Mouse (Mus musculus) heart, embryonic 13.5 days (tissue): ENCODE measurements around the gene Lrrn1. TPM values are rescaled to one million over a fixed set of nuclear protein-coding genes. Genes with fewer than 3 reads are reported as not detected.
A peak's percentile ranks its signal among the peaks of the same experiment; 100 is the strongest.

Experiments
- ATAC-seq: fragments of 200-750 bp; cut with Nextera tagmentation; 2 replicates; pipeline ENCODE4 v1.8.0; 2017; ENCODE audit warnings: moderate TSS enrichment; ENCODE audit not compliant: insufficient number of reproducible peaks, low FRiP score, low TSS enrichment; ENCODE audit errors: extremely low read depth
- H3K27ac ChIP-seq: fragments of 300-500 bp; sonication (generic); replicated peaks from 2 replicates; pipeline ENCODE4 v1.5.1; 2015; ENCODE audit warnings: moderate library complexity, mild to moderate bottlenecking, inconsistent platforms
- H3K27me3 ChIP-seq: fragments of 300-500 bp; sonication (generic); replicated peaks from 2 replicates; pipeline ENCODE4 v1.6.1; 2015; ENCODE audit warnings: mild to moderate bottlenecking, inconsistent platforms
- H3K36me3 ChIP-seq: fragments of 300-500 bp; sonication (generic); 2 replicates; pipeline ENCODE4 v1.6.1; 2015; ENCODE audit warnings: mild to moderate bottlenecking, inconsistent platforms
- H3K4me1 ChIP-seq: fragments of 300-500 bp; sonication (generic); 2 replicates; pipeline ENCODE4 v1.6.1; 2015; ENCODE audit warnings: inconsistent platforms
- H3K4me2 ChIP-seq: fragments of 300-500 bp; sonication (generic); 2 replicates; pipeline ENCODE4 v1.6.1; 2015; ENCODE audit warnings: inconsistent platforms, mild to moderate bottlenecking, moderate library complexity
- H3K4me3 ChIP-seq: fragments of 300-500 bp; sonication (generic); 2 replicates; pipeline ENCODE4 v1.5.1; 2015; ENCODE audit warnings: moderate library complexity, mild to moderate bottlenecking, inconsistent platforms
- H3K9ac ChIP-seq: fragments of 300-500 bp; sonication (generic); 2 replicates; pipeline ENCODE4 v1.6.1; 2015; ENCODE audit warnings: inconsistent platforms, mild to moderate bottlenecking, moderate library complexity
- H3K9me3 ChIP-seq: fragments of 300-500 bp; sonication (generic); 2 replicates; pipeline ENCODE4 v1.6.1; 2016; ENCODE audit warnings: inconsistent platforms
- WGBS: fragments of 180-500 bp; shearing (Covaris S2); methylation state at CpG from one replicate; pipeline ENCODE4 v1.1.7; 2015; ENCODE audit warnings: mixed read lengths; 5-methylcytosine and 5-hydroxymethylcytosine counted together
- polyA plus RNA-seq: library from polyadenylated mRNA; unstranded; fragments of >200 nt; fragmentation: Nextera tagmentation; extraction: Ambion mirVana; gene quantifications from 2 replicates; pipeline ENCODE4 v1.2.1, GENCODE M21; 2015

The Lrrn1 gene
- 1.9 and 2.0 TPM in 2 replicates for polyA plus RNA-seq

GRCm38 (mm10) chr6:107528877-107529864 lies at the start of gene Lrrn1:
Gene Lrrn1, plus strand, starts transcription at chr6:107529768.
- Histone ChIP-seq H3K4me2 (peak within 1 kb of the TSS; percentile 99), H3K36me3 (no peaks in the 10 kb centered on the region), H3K4me1 (peaks cover 18% of the 10 kb centered on the region), H3K4me3 (peak within 1 kb of the TSS; percentile 64), H3K9ac (peak within 1 kb of the TSS; percentile 67), H3K27me3 (peaks cover 49% of the 10 kb centered on the region), H3K27ac (no peak within 1 kb of the TSS), H3K9me3 (no peaks in the 10 kb centered on the region)
- WGBS: 7% methylated on average over 22 of the region's 43 CpGs
- no peak for ATAC-seq

GRCm38 (mm10) chr6:107494491-107494890 lies 35.1 kb upstream of the Lrrn1 start:
- Histone ChIP-seq H3K4me3 (no peak overlapping the region), H3K27ac (no peak overlapping the region), H3K36me3 (no peaks in the 10 kb centered on the region), H3K9ac (no peak overlapping the region), H3K4me2 (no peak overlapping the region), H3K4me1 (no peaks in the 10 kb centered on the region), H3K9me3 (no peaks in the 10 kb centered on the region), H3K27me3 (no peaks in the 10 kb centered on the region)
- 36% methylated on average over 1 of the region's 1 CpGs for WGBS
- no peak for ATAC-seq

DNA sequence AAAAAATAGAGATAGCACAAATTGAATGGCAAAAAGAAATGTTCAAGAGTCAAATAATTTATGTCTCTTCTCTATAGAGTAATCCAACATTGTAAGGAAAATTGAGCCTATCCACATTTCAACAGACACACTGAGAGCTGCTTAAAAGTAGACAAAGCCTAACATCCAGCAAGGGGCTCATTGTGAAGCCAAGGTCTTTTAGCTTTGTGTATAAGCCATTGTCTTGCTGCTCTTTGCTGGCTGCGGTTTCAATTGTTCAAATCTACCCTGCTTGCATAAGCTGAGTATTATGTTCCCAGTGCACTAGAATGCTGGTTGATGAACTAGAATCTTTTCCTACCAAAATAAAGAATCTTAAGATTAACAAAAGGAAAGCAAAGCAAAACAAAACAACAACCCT lies 33.7 kb upstream of the Lrrn1 start:
- Histone ChIP-seq H3K4me3 (no peak overlapping the region), H3K36me3 (no peaks in the 10 kb centered on the region), H3K9me3 (no peaks in the 10 kb centered on the region), H3K27ac (no peak overlapping the region), H3K4me2 (no peak overlapping the region), H3K27me3 (no peaks in the 10 kb centered on the region), H3K9ac (no peak overlapping the region), H3K4me1 (no peaks in the 10 kb centered on the region)
- ATAC-seq: no peak
- 71% methylated on average over 1 of the region's 1 CpGs for WGBS

DNA sequence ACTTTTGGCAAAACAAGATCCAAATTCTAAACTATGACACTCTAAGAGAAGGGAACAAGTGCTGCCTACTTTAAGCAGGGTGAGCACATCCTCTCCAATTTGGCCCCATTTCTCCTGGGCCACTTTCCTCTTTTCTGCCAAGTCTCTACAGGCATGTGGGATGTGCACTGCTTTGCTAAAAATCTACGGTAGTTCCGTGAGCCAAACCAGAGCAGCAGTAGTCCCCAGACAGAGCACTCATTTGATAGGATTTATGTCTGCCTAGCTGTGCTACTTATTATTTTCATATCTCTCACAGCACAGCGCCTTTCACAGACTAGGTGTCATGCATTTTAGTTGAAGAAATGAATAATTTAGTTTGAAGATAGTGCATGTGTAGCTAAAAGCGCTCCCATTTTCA lies 15.9 kb upstream of the Lrrn1 start:
- H3K9me3 ChIP-seq: no peaks in the 10 kb centered on the region
- H3K4me2 ChIP-seq: no peak overlapping the region
- 71% methylated on average over 4 of the region's 4 CpGs for WGBS
- H3K4me3 ChIP-seq: no peak overlapping the region
- H3K27ac ChIP-seq: no peak overlapping the region
- ATAC-seq: no peak
- H3K36me3 ChIP-seq: no peaks in the 10 kb centered on the region
- no peaks in the 10 kb centered on the region for H3K27me3 ChIP-seq
- no peaks in the 10 kb centered on the region for H3K4me1 ChIP-seq
- no peak overlapping the region for H3K9ac ChIP-seq

- Histone ChIP-seq H3K9me3 (no peaks in the 10 kb centered on the region), H3K27me3 (peaks cover 9% of the 10 kb centered on the region), H3K4me2 (no peak overlapping the region), H3K36me3 (no peaks in the 10 kb centered on the region), H3K4me3 (no peak overlapping the region), H3K27ac (no peak overlapping the region), H3K4me1 (no peaks in the 10 kb centered on the region), H3K9ac (no peak overlapping the region)
- no peak for ATAC-seq
- WGBS: 57% methylated on average over 2 of the region's 2 CpGs
These were observed 5.6 kb upstream of the Lrrn1 start for GRCm38 (mm10) chr6:107523953-107524352.

DNA sequence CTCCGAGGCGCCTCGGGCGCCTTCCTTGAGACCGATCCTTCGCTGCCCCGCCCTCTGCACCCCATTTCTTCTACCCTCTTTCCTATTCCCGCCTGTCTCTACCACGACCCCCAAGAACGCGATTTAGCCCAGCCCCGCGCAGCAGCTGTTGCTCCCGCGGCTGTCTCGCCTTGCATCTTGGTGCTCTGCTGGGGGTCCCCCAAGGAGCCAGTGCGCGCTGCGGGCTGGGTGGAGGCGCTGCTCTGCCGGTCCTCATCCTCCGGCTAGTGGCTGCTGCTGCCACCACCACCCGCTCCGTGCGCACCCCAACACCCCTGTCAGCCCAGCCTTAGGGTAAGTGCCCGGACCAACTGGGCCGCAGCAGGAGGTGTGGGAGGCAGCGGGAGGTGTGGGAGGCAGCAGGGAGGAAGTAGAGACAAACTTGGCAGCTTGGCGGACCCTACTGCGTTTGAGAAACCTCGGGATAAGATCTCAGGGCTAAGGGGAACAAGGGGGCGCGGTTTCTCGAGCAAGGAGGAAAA lies 403 bp downstream of the Lrrn1 start:
- Histone ChIP-seq H3K4me2 (peak overlapping the region; percentile 99), H3K36me3 (no peaks in the 10 kb centered on the region), H3K27me3 (peaks cover 49% of the 10 kb centered on the region), H3K9ac (peak overlapping the region; percentile 67), H3K27ac (no peak overlapping the region), H3K4me3 (peak overlapping the region; percentile 64), H3K9me3 (no peaks in the 10 kb centered on the region), H3K4me1 (peaks cover 18% of the 10 kb centered on the region)
- under 1% methylated on average over 32 of the region's 34 CpGs for WGBS
- no peak for ATAC-seq

DNA sequence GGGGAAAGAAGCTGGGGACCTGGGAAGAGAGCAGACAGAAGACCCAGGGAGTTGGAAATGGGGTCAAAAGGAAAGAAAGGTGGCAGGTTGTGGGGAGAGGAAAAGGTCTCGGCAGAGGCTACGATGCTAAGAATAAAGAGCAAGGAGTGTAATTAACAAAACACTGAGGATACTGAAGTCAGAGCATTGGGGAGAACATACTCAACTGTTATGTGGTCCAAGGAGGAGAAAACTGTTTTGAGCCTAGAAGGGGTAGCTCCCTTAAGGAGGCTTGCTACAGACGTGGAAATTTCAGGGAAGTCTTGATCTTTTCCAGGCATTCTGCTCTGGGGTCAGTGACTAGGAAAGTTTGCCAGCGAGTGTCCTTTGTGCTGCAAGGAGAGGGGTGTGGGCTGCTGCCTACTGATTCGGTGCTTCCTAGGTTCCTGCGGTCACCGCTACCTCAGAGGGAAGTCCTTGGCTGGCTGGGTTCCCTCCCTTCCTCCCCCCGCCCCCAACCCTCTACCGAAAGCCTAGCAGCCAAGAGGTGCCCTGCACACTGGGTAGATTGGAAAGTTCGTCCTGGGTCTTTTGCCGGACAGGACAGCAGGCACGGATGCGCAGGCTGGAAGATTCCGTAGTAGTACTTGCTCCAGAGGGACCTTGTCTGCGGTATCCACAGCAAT lies 1.2 kb downstream of the Lrrn1 start:
- peaks cover 18% of the 10 kb centered on the region for H3K4me1 ChIP-seq
- peaks cover 49% of the 10 kb centered on the region for H3K27me3 ChIP-seq
- no peaks in the 10 kb centered on the region for H3K9me3 ChIP-seq
- peak overlapping the region; percentile 67; the same call in 1 of the 2 replicates for H3K9ac ChIP-seq
- H3K36me3 ChIP-seq: no peaks in the 10 kb centered on the region
- ATAC-seq: no peak
- H3K27ac ChIP-seq: no peak overlapping the region
- peak overlapping the region; percentile 64 for H3K4me3 ChIP-seq
- 2% methylated on average over 15 of the region's 15 CpGs for WGBS
- H3K4me2 ChIP-seq: peak overlapping the region; percentile 99

DNA sequence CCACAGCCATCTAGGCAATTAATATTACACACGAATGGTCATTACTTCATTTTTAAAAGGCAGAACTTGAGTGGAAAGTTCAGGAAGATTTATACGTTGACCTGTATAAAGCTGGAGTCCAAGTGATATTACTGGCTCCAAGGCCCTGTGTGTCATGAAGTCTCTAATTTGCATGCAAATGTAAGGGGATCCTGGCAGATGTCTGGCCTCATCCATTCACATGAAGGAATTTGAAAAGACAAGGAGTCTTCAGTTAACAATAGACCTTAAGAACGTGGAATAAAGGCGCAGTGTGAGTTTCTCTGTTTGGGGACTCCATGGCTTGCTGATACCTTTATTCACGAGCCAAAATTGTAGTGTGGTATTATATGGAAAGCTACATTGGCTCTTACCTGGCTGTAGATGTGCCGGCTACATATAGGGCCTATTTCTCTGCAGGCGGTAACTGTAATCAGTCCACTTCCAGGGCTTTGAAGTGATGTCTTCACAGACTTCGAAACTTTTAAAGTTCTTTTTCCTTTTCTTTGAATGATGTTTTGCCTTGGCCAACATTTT lies 2.0 kb downstream of the Lrrn1 start:
- Histone ChIP-seq H3K27me3 (peaks cover 49% of the 10 kb centered on the region), H3K4me3 (no peak overlapping the region), H3K36me3 (no peaks in the 10 kb centered on the region), H3K4me1 (peaks cover 18% of the 10 kb centered on the region), H3K9me3 (no peaks in the 10 kb centered on the region), H3K4me2 (0 out of 2 replicates have a peak overlapping the region, but pooled peaks have one; percentile 99), H3K9ac (no peak overlapping the region), H3K27ac (no peak overlapping the region)
- no peak for ATAC-seq
- WGBS: 57% methylated on average over 8 of the region's 8 CpGs

GRCm38 (mm10) chr6:107534533-107534932 lies 5.0 kb downstream of the Lrrn1 start:
- Histone ChIP-seq H3K4me1 (peaks cover 18% of the 10 kb centered on the region), H3K9ac (no peak overlapping the region), H3K9me3 (no peaks in the 10 kb centered on the region), H3K27ac (no peak overlapping the region), H3K4me2 (no peak overlapping the region), H3K36me3 (no peaks in the 10 kb centered on the region), H3K4me3 (no peak overlapping the region), H3K27me3 (peaks cover 35% of the 10 kb centered on the region)
- ATAC-seq: no peak
- 17% methylated on average over 1 of the region's 1 CpGs for WGBS

GRCm38 (mm10) chr6:107536631-107537030 lies 7.1 kb downstream of the Lrrn1 start:
- no peak overlapping the region for H3K27ac ChIP-seq
- ATAC-seq: no peak
- H3K4me1 ChIP-seq: no peaks in the 10 kb centered on the region
- H3K36me3 ChIP-seq: no peaks in the 10 kb centered on the region
- H3K4me3 ChIP-seq: no peak overlapping the region
- H3K27me3 ChIP-seq: peaks cover 14% of the 10 kb centered on the region
- 84% methylated on average over 4 of the region's 4 CpGs for WGBS
- no peak overlapping the region for H3K9ac ChIP-seq
- no peak overlapping the region for H3K4me2 ChIP-seq
- H3K9me3 ChIP-seq: no peaks in the 10 kb centered on the region

GRCm38 (mm10) chr6:107541222-107541621 lies 11.7 kb downstream of the Lrrn1 start:
- 79% methylated on average over 11 of the region's 11 CpGs for WGBS
- no peaks in the 10 kb centered on the region for H3K9me3 ChIP-seq
- H3K4me2 ChIP-seq: no peak overlapping the region
- no peaks in the 10 kb centered on the region for H3K36me3 ChIP-seq
- no peak overlapping the region for H3K27ac ChIP-seq
- H3K4me1 ChIP-seq: no peaks in the 10 kb centered on the region
- no peaks in the 10 kb centered on the region for H3K27me3 ChIP-seq
- H3K9ac ChIP-seq: no peak overlapping the region
- H3K4me3 ChIP-seq: no peak overlapping the region
- no peak for ATAC-seq
